Mouse (Mus musculus) spleen, adult 18-20 months (tissue): ENCODE measurements around the gene Naa50.

ENCODE experiments used
- DNase-seq, 2 experiments: peaks; one replicate each; pipeline ENCODE4 v3.0.0; 2022; ENCODE audit warnings: mixed read lengths in 2 of 2

The Naa50 gene

DNA sequence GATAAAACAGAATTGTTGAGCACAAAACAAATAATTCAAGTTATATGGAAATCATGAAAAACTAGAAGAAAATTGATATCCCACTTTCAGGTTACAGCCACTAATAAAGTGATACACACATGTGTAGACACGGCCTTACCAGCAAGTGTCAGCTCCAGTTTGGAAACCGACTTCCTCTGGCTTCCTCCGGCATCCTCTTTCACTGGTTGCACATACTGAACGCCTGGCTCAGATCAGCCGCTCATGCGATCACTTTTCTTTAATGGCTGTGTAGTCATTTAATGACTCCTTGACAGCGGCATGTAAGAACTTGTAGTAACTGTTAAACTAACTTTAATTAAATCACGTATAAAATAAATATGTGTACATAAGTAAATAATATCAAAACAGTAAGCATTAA is 66.3 kb downstream of the Naa50 start:
- DNase-seq: no peak

DNA sequence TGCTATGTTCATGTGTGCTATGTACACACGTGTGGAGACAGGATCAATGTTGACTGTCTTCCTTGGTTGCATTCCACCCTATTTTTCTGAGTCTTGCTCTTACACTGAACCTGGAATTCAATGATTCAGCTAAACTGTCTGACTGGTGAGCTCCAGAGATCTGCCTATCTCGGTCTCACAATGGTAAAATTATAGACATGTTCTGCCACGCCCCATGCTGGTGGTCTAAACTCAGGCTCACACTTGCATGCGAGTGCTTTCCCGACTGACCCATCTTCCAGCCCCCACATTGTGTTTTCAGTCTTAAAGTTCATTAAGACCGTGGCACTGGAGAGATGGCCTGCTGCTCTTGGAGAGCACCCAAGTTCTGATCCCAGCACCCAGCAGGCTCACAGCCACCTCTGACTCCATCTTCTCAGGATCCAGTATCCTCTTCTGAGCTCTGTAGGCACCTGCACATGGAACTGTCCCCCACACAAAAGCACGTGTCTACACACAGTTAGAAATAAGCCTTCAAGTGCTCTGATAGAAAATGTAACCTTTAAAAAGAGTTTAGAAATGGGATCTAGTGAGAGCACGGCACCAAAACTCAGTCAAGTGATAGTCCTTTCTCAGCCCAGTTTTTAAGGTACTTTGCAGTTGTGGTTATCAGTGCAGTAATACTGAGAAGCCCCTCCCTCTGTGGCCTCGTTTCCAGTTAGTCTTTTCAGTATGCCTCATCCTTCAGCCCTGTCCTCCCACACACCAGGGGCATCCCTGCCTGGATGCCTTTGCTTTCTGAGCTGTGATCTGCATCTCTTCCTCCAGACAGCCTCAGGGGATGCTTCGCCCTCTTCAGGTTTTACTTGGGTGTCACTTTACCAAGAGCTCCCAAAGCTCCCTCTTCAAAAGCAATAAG is 70.8 kb downstream of the Naa50 start:
- DNase-seq: no peak

DNA sequence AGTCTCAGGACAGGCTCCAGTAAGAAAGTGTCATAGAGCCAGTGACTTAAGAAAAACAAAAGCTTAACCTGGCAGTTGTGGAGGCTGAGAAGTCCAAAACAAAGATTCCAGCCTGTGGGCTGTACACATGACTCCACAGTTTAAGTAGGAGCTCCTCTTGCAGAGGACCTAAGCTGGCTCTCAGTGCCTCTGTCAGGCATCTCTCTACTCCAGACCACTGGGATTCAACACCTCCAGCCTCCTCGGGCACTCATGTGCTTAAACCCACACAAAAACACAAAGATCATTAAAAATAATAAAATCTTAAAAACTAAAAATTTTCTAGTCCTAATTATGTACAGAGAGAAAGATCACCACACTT is 71.4 kb downstream of the Naa50 start:
- no peak for DNase-seq

DNA sequence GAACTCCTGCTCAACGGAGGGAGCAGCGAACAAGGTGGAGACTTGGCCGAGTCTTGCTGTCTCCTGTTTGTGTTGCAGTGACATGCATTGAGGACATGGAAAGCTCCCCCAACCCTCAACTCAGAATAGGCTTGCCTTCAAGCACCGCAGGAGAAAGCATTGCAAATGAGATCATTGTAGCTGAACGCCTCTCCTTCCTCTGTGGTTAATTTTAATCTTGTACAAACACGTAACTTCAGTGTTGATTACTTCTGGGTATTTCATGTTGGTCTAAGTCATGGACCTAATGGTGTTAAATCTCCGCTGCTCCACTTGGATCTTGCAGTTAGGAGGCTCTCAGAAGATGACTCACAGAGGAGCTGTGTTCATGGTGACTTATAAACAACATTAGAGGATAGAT is 73.1 kb downstream of the Naa50 start:
- DNase-seq: peak; percentile 35 to 40
